Mouse (Mus musculus): Measurements from ENCODE around the gene Plbd2. TPM values are rescaled to one million over a fixed set of nuclear protein-coding genes. Genes with fewer than 3 reads are reported as not detected.

The Plbd2 gene
- polyA plus RNA-seq, 1 experiment from 2014 or later = 42.0 TPM

DNA sequence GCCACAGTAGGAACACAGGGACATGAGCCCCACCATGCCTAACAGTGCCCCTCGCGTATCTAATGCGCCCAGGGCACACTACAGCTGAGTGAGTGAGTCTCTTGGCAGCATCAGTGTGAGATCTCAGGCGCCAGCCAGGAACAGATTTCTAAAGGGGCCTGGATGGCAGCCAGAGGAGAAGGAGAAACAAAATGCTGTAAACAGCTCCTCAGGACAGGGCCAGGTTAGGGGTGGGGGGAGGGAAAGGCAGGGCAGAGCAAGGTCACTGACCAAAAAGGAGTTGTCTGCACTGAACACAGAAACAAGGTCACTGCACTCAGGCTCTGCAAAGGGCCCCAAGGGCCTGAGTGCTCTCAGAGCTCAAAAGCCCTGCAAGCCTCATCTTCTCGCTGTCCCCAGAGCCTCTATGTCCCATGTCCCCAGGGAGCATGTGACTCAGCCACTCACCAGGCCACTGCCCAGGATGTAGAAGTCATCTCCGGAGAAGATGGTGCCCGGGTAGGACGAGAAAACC lies 12.7 kb downstream of the Plbd2 start:
- H3K9me3 ChIP-seq (replicated peaks) = no peaks in the 10 kb centered on the region
- ATAC-seq (ENCODE audit: low FRiP score) = no peak
- no peak overlapping the region for H3K4me2 ChIP-seq (replicated peaks)
- 90% methylated on average over 8 of the region's 8 CpGs for WGBS
- peaks cover 7% of the 10 kb centered on the region for H3K4me1 ChIP-seq
- H3K9ac ChIP-seq = no peak overlapping the region
- no peaks in the 10 kb centered on the region for H3K27me3 ChIP-seq
- H3K36me3 ChIP-seq = peaks cover 54% of the 10 kb centered on the region
- H3K4me3 ChIP-seq = no peak overlapping the region
- no peak overlapping the region for H3K27ac ChIP-seq

DNA sequence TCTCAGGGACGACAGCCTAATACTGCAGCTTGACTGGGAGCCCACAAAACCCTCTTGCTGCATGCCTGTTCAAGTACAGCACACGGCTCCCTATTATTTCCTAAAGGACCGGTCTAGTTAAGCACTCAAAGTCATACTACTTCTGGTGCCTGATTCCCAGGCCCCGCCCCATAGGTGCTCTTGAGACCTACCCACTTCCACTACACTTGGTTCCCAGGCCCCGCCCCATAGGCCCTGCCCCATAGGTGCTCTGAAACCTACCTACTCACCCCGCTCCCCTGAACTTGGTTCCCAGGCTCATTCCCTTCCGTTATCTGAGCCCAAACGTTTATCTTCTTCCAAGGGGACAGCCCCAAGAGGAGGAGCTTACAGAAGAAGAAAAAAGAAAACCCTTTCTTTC lies 15.6 kb downstream of the Plbd2 start:
- WGBS = 89% methylated on average over 8 of the region's 8 CpGs
- peaks cover 63% of the 10 kb centered on the region for H3K36me3 ChIP-seq
- no peak overlapping the region for H3K27ac ChIP-seq
- no peaks in the 10 kb centered on the region for H3K4me1 ChIP-seq
- H3K27me3 ChIP-seq = no peaks in the 10 kb centered on the region
- no peak overlapping the region for H3K9ac ChIP-seq
- no peak for ATAC-seq (ENCODE audit: low FRiP score)
- no peaks in the 10 kb centered on the region for H3K9me3 ChIP-seq (replicated peaks)
- no peak overlapping the region for H3K4me2 ChIP-seq (replicated peaks)
- H3K4me3 ChIP-seq = no peak overlapping the region

DNA sequence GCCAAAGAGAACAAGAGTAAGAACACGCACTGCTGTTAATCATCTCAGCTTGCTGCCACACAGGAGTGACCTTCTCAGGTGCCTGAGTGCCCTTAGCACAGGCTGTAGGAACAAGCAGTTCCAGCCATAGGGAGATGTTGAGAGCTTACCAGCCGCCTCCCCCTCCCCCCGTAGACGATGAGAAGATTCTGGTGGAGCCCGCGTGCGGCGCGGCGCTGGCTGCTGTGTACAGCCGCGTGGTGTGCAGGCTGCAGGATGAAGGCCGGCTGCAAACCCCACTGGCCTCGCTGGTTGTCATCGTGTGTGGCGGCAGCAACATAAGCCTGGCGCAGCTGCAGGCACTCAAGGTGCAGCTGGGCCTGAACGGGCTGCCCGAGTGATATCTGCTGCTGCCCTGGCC lies 20.0 kb downstream of the Plbd2 start:
- Histone ChIP-seq H3K27me3 (no peaks in the 10 kb centered on the region), H3K4me1 (0 out of 2 replicates have a peak, but pooled peaks cover 4% of the 10 kb centered on the region), H3K4me3 (no peak overlapping the region), H3K4me2 (replicated peaks) (no peak overlapping the region), H3K9me3 (replicated peaks) (no peaks in the 10 kb centered on the region), H3K9ac (no peak overlapping the region), H3K36me3 (peaks cover 49% of the 10 kb centered on the region), H3K27ac (no peak overlapping the region)
- no peak for ATAC-seq (ENCODE audit: low FRiP score)
- 87% methylated on average over 19 of the region's 19 CpGs for WGBS

DNA sequence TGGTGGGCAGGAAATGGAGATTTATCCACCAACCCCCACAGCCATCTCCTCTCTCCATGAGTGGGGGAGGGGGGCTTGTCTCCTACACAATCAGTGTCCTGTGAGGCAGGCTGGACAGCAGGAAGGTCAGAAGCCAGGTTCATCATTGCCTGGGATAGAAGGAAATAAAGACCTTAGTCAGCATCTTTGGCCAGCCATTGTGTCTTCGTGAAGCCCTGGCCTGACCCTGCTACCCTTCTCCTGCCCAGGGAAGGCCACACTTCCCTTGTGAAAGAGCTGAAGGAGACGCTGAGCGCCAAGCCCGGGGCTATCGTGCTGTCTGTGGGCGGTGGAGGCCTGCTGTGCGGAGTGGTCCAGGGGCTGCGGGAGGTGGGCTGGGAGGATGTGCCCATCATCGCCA lies 22.2 kb downstream of the Plbd2 start:
- WGBS = 57% methylated on average over 9 of the region's 9 CpGs
- no peak for ATAC-seq (ENCODE audit: low FRiP score)
- H3K9me3 ChIP-seq (replicated peaks) = no peaks in the 10 kb centered on the region
- no peak overlapping the region for H3K9ac ChIP-seq
- no peak overlapping the region for H3K27ac ChIP-seq
- no peak overlapping the region for H3K4me2 ChIP-seq (replicated peaks)
- H3K36me3 ChIP-seq = peaks cover 28% of the 10 kb centered on the region
- H3K27me3 ChIP-seq = no peaks in the 10 kb centered on the region
- H3K4me1 ChIP-seq = 0 out of 2 replicates have a peak, but pooled peaks cover 4% of the 10 kb centered on the region
- H3K4me3 ChIP-seq = no peak overlapping the region

DNA sequence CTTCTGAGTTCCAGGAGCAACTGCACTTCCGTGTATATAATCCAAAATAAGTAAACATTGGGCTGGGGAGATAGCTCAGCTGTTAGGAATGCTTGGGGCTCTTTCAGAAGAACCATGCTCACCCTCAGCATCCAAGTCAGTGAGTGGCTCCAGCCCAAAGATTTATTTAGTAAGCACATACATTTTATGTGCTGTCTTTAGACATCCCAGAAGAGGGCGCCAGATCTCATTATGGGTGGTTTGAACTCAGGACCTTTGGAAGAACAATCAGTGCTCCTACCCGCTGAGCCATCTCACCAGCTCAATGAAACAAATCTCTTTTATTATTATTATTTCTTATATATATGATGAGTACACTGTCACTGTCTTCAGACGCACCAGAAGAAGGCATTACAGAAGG lies 23.9 kb downstream of the Plbd2 start:
- H3K27me3 ChIP-seq = no peaks in the 10 kb centered on the region
- ATAC-seq (ENCODE audit: low FRiP score) = no peak
- H3K4me2 ChIP-seq (replicated peaks) = no peak overlapping the region
- H3K36me3 ChIP-seq = peaks cover 12% of the 10 kb centered on the region; the same call in 1 of the 2 replicates
- H3K4me3 ChIP-seq = no peak overlapping the region
- 0 out of 2 replicates have a peak, but pooled peaks cover 4% of the 10 kb centered on the region for H3K4me1 ChIP-seq
- H3K9ac ChIP-seq = no peak overlapping the region
- no peak overlapping the region for H3K27ac ChIP-seq
- H3K9me3 ChIP-seq (replicated peaks) = no peaks in the 10 kb centered on the region
- 65% methylated on average over 4 of the region's 4 CpGs for WGBS

DNA sequence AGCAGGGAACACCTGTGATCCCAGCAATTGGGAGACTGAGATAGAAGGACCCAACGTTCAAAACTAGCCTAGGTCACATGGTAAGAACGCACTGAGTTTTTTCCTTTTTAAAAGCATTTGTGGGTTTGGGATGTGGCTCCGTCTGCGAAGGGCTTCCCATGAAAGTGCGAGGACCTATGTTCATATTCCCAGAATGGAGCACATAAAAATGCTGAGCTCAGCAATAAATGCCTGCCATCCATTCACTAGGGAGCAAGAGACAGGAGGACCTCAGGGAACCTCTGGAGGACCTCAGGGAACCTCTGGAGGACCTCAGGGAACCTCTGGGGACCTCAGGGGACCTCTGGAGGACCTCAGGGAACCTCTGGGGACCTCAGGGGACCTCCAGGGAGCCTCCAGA lies 25.4 kb downstream of the Plbd2 start:
- H3K27ac ChIP-seq = no peak overlapping the region
- no peak overlapping the region for H3K4me3 ChIP-seq
- 0 out of 2 replicates have a peak, but pooled peaks cover 4% of the 10 kb centered on the region for H3K4me1 ChIP-seq
- H3K9ac ChIP-seq = no peak overlapping the region
- H3K9me3 ChIP-seq (replicated peaks) = no peaks in the 10 kb centered on the region
- no peaks in the 10 kb centered on the region for H3K27me3 ChIP-seq
- ATAC-seq (ENCODE audit: low FRiP score) = no peak
- WGBS = 88% methylated on average over 5 of the region's 5 CpGs
- no peaks in the 10 kb centered on the region for H3K36me3 ChIP-seq
- H3K4me2 ChIP-seq (replicated peaks) = no peak overlapping the region

DNA sequence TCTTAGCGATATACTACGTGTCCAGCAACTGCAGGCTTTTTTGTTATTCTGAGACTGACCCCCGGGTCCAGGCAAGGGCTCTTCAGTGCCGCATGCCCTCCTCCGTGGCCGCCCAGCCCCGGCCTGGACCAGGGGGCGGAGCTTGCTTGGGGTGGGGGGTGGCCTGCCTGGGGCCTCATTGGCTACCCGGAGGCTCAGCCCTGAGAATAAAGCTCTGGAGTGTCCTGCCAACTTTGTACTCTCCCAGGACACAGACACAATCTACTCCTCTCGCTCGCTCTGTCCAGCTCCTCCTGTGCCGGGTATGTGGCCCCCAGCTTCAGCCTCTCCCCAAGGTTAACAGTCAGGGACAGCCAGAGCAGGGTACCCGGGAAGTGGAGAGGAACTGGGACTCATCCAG lies 27.1 kb downstream of the Plbd2 start, which contains the start of gene Sds:
Sds (plus strand) TSS at position 231 of the 400 bp plus-strand sequence.
- no peaks in the 10 kb centered on the region for H3K36me3 ChIP-seq
- peaks cover 4% of the 10 kb centered on the region; the same call in 1 of the 2 replicates for H3K27me3 ChIP-seq
- no peaks in the 10 kb centered on the region for H3K9me3 ChIP-seq (replicated peaks)
- no peak within 1 kb of the TSS for H3K9ac ChIP-seq
- WGBS = 15% methylated on average over 13 of the region's 13 CpGs
- ATAC-seq (ENCODE audit: low FRiP score) = no peak
- H3K4me3 ChIP-seq = no peak within 1 kb of the TSS
- H3K27ac ChIP-seq = no peak within 1 kb of the TSS
- 0 out of 2 replicates have a peak, but pooled peaks cover 3% of the 10 kb centered on the region for H3K4me1 ChIP-seq
- H3K4me2 ChIP-seq (replicated peaks) = no peak within 1 kb of the TSS

DNA sequence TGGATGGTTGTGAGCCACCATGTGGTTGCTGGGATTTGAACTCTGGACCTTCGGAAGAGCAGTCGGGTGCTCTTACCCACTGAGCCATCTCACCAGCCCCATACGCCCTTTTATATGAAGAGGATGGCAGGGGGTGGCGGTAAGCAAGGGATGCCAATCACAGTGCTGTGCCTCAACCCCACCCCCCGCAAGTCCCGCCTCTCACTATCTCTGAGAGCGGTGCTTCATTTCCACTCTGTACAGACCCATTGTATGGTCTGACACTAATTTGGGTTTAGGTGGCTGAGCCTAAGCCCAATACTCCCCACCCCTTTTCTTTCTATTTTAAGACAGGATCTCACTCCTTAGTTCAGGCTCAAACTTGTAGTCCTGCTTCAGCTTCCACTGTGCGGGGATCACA lies 27.6 kb downstream of the Plbd2 start:
- no peaks in the 10 kb centered on the region for H3K4me1 ChIP-seq
- H3K36me3 ChIP-seq = no peaks in the 10 kb centered on the region
- ATAC-seq (ENCODE audit: low FRiP score) = no peak
- H3K27ac ChIP-seq = no peak overlapping the region
- H3K4me2 ChIP-seq (replicated peaks) = no peak overlapping the region
- peaks cover 4% of the 10 kb centered on the region; the same call in 1 of the 2 replicates for H3K27me3 ChIP-seq
- WGBS = 53% methylated on average over 8 of the region's 8 CpGs
- no peaks in the 10 kb centered on the region for H3K9me3 ChIP-seq (replicated peaks)
- H3K9ac ChIP-seq = no peak overlapping the region
- no peak overlapping the region for H3K4me3 ChIP-seq

DNA sequence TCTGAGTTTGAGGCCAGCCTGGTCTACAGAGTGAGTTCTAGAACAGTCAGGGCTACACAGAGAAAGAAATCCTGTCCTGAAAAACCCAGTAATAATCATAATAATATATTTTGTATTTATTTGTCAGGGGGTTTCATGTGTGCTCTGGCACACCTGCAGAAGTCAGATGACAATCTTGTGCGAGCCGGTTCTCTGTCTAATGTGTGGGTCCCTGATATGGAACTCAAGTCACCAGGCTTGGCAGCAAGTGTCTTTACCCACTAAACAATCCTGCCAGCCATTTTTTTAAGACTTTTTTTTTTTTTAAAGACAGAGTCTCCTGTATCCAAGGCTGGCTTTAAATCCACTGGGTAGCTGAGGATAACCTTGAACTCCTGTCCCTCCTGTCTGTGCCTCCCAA lies 30.1 kb downstream of the Plbd2 start:
- H3K9ac ChIP-seq = no peak overlapping the region
- no peak for ATAC-seq (ENCODE audit: low FRiP score)
- 93% methylated on average over 2 of the region's 2 CpGs for WGBS
- no peak overlapping the region for H3K4me3 ChIP-seq
- no peak overlapping the region for H3K4me2 ChIP-seq (replicated peaks)
- peaks cover 4% of the 10 kb centered on the region; the same call in 1 of the 2 replicates for H3K27me3 ChIP-seq
- no peaks in the 10 kb centered on the region for H3K36me3 ChIP-seq
- H3K9me3 ChIP-seq (replicated peaks) = no peaks in the 10 kb centered on the region
- H3K4me1 ChIP-seq = no peaks in the 10 kb centered on the region
- no peak overlapping the region for H3K27ac ChIP-seq

DNA sequence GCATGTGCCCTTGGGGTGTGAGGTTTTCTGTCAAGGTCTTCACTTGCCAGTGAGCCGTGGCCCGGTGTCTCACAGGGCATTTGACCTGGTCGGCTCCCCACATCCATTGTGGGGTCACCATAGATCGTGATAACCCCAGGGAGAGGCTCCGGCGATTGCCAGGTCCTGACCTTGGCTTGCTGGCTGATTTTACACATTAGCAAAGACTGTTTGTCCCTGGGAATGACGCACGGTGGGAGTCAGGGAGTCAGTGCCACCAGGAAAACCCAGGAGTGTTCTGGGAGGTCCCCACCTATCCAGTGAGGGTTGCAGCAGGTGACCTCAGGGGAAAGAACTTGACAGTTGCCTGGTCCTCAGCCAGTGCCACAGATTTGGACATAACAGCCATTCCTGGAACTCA lies 30.7 kb downstream of the Plbd2 start, which contains the start of gene Sdsl:
Sdsl (minus strand) TSS at position 41 of the 400 bp plus-strand sequence.
- no peaks in the 10 kb centered on the region for H3K9me3 ChIP-seq (replicated peaks)
- H3K4me3 ChIP-seq = no peak within 1 kb of the TSS
- no peak within 1 kb of the TSS for H3K9ac ChIP-seq
- 77% methylated on average over 8 of the region's 8 CpGs for WGBS
- no peak for ATAC-seq (ENCODE audit: low FRiP score)
- H3K27ac ChIP-seq = no peak within 1 kb of the TSS
- H3K36me3 ChIP-seq = no peaks in the 10 kb centered on the region
- no peak within 1 kb of the TSS for H3K4me2 ChIP-seq (replicated peaks)
- H3K4me1 ChIP-seq = no peaks in the 10 kb centered on the region
- H3K27me3 ChIP-seq = peaks cover 4% of the 10 kb centered on the region; the same call in 1 of the 2 replicates

DNA sequence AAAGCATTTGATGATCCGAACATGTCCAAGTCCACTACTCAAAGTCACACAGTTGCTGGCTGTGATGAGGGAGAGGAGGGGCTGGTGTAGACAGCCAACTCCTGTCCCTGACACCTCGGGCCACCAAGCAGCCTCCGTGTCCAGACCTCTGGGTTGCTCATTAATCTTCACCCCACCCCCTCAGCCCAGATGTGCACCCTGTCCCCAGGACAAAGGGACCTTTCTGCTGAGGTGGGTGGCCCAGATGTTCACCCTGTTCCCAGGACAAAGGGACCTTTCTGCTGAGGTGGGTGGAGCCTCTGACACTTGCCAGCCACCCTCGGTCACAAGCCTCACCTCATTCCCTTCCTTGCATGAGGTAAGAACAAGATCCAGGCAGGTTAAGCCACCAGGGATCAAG lies 31.9 kb downstream of the Plbd2 start:
- Histone ChIP-seq H3K4me3 (no peak overlapping the region), H3K4me2 (replicated peaks) (no peak overlapping the region), H3K36me3 (no peaks in the 10 kb centered on the region), H3K4me1 (peaks cover 4% of the 10 kb centered on the region; the same call in 1 of the 2 replicates), H3K9me3 (replicated peaks) (no peaks in the 10 kb centered on the region), H3K27me3 (peaks cover 4% of the 10 kb centered on the region; the same call in 1 of the 2 replicates), H3K27ac (no peak overlapping the region), H3K9ac (no peak overlapping the region)
- no peak for ATAC-seq (ENCODE audit: low FRiP score)
- WGBS = 58% methylated on average over 4 of the region's 4 CpGs

DNA sequence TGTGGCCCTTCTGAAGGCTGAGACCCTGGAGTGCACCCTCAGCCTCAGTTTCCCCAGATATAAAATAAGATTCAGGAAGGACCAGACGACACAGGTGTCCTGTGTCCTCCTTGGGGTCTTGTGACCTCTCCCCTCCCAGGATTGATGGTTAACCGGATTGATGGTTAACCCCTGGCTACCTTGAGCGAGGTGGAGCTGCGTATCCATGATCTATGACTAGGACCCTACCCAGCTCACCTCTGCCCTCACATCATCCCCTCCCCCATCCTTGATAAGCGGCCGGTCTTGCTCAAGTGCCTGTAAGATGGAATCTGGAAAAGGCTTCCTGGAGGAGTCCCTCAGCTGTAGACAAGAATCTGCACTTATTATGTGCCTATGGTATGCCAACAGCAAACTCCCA lies 34.6 kb downstream of the Plbd2 start:
- H3K27me3 ChIP-seq = peaks cover 4% of the 10 kb centered on the region; the same call in 1 of the 2 replicates
- H3K27ac ChIP-seq = no peak overlapping the region
- H3K9ac ChIP-seq = no peak overlapping the region
- H3K9me3 ChIP-seq (replicated peaks) = no peaks in the 10 kb centered on the region; the same call in 1 of the 2 replicates
- 85% methylated on average over 6 of the region's 6 CpGs for whole genome bisulfite sequencing
- no peak overlapping the region for H3K4me2 ChIP-seq (replicated peaks)
- no peaks in the 10 kb centered on the region for H3K36me3 ChIP-seq
- ATAC-seq (ENCODE audit: low FRiP score) = no peak
- H3K4me1 ChIP-seq = peaks cover 4% of the 10 kb centered on the region; the same call in 1 of the 2 replicates
- H3K4me3 ChIP-seq = no peak overlapping the region

DNA sequence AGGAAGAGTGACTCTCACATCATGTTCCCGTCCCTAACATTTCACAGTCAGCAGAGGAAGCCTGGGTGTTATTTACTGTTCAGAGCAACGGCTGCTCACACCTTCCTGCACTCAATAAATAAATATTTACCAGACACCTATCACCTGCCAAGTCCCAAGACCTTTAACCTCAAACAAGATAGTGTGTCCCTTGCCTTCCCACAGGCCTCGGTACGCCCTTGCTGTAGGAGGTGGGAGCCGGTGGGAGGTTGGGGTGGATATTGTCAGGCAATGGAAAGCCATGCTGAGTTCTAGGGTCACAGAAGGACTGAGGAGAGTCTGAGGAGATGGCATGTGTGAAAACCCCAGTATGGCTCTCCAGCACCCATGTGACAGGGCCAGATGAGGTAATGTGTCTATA lies 35.1 kb downstream of the Plbd2 start:
- peaks cover 4% of the 10 kb centered on the region; the same call in 1 of the 2 replicates for H3K4me1 ChIP-seq
- 77% methylated on average over 5 of the region's 5 CpGs for WGBS
- ATAC-seq (ENCODE audit: low FRiP score) = no peak

More for the DNA sequence above, 35.1 kb downstream of the Plbd2 start:
- Histone ChIP-seq H3K27ac (no peak overlapping the region), H3K9me3 (replicated peaks) (no peaks in the 10 kb centered on the region; the same call in 1 of the 2 replicates), H3K9ac (no peak overlapping the region), H3K27me3 (peaks cover 4% of the 10 kb centered on the region; the same call in 1 of the 2 replicates), H3K36me3 (no peaks in the 10 kb centered on the region), H3K4me3 (no peak overlapping the region), H3K4me2 (replicated peaks) (no peak overlapping the region)
